Mouse (Mus musculus): ENCODE measurements around the gene Gm13420. TPM values are rescaled to one million over a fixed set of nuclear protein-coding genes. Genes with fewer than 3 reads are reported as not detected.
"Not testable (repeated sequence)": the region's sequence is repeated elsewhere in the genome, so short reads cannot be mapped to it uniquely, and the experiment has no call there.

Gm13420 gene
- polyA plus RNA-seq, 1 experiment from 2014 or later: 0.22 TPM

- no peaks in the 10 kb centered on the region for H3K27me3 ChIP-seq (ENCODE audit: control insufficient read depth, insufficient read depth, low read depth, low read length)
- no peak overlapping the region for H3K4me3 ChIP-seq (ENCODE audit: low read depth, low read length)
- no peaks in the 10 kb centered on the region for H3K9me3 ChIP-seq (replicated peaks; ENCODE audit: control insufficient read depth, low read length)
- H3K4me1 ChIP-seq (ENCODE audit: control insufficient read depth, low read depth, low read length): no peaks in the 10 kb centered on the region
- H3K27ac ChIP-seq (ENCODE audit: low read length): no peak overlapping the region
- H3K36me3 ChIP-seq (ENCODE audit: control insufficient read depth, insufficient read depth): peaks cover 4% of the 10 kb centered on the region; the same call in 1 of the 2 replicates
- WGBS (ENCODE audit: insufficient replicate concordance): 68% methylated on average over 3 of the region's 3 CpGs
- no peak overlapping the region for H3K4me2 ChIP-seq (ENCODE audit: low read depth, low read length)
- no peak for ATAC-seq (ENCODE audit: low read depth)
- no peak overlapping the region for H3K9ac ChIP-seq (ENCODE audit: low read depth, low read length)
These were observed 40.4 kb downstream of the Gm13420 start for GRCm38 (mm10) chr2:29711038-29711437.

GRCm38 (mm10) chr2:29708209-29708608 lies 43.3 kb downstream of the Gm13420 start:
- H3K36me3 ChIP-seq (ENCODE audit: control insufficient read depth, insufficient read depth); H3K27me3 ChIP-seq (ENCODE audit: control insufficient read depth, insufficient read depth, low read depth, low read length); ATAC-seq (ENCODE audit: low read depth): not testable (repeated sequence)

DNA sequence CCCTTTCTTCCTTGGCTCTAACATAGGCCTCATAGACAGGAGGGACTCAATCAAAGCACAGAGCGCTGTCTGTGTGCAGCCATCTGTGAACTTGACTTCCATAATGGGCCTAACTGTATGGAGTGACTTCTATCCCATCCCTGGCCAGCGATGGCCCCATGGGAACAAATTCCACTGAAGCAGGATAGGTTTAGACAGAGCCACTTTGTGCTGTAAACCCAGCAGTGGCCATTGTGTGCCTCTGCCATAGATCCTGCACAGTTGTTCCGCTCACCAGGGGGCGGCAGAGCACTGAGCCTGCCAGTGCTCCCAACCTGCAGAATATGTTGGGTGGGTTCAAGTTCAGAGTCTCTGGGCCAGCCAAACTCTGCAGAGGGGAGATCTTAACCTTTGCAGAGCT lies 43.8 kb downstream of the Gm13420 start:
- no peak for ATAC-seq (ENCODE audit: low read depth)
- no peaks in the 10 kb centered on the region for H3K9me3 ChIP-seq (replicated peaks; ENCODE audit: control insufficient read depth, low read length)
- no peak overlapping the region for H3K4me2 ChIP-seq (ENCODE audit: low read depth, low read length)
- H3K4me3 ChIP-seq (ENCODE audit: low read depth, low read length): no peak overlapping the region
- H3K4me1 ChIP-seq (ENCODE audit: control insufficient read depth, low read depth, low read length): peaks cover 6% of the 10 kb centered on the region; the same call in 1 of the 2 replicates
- peaks cover 7% of the 10 kb centered on the region for H3K36me3 ChIP-seq (ENCODE audit: control insufficient read depth, insufficient read depth)
- no peaks in the 10 kb centered on the region for H3K27me3 ChIP-seq (ENCODE audit: control insufficient read depth, insufficient read depth, low read depth, low read length)
- WGBS (ENCODE audit: insufficient replicate concordance): 81% methylated on average over 4 of the region's 4 CpGs
- H3K9ac ChIP-seq (ENCODE audit: low read depth, low read length): no peak overlapping the region
- H3K27ac ChIP-seq (ENCODE audit: low read length): no peak overlapping the region

More at GRCm38 (mm10) chr2:29708209-29708608, 43.3 kb downstream of the Gm13420 start:
- WGBS (ENCODE audit: insufficient replicate concordance): 66% methylated on average over 4 of the region's 4 CpGs
- not testable (repeated sequence) for H3K27ac ChIP-seq (ENCODE audit: low read length); H3K9me3 ChIP-seq (replicated peaks; ENCODE audit: control insufficient read depth, low read length); H3K4me2 ChIP-seq (ENCODE audit: low read depth, low read length); H3K4me1 ChIP-seq (ENCODE audit: control insufficient read depth, low read depth, low read length); H3K9ac ChIP-seq (ENCODE audit: low read depth, low read length); H3K4me3 ChIP-seq (ENCODE audit: low read depth, low read length)

DNA sequence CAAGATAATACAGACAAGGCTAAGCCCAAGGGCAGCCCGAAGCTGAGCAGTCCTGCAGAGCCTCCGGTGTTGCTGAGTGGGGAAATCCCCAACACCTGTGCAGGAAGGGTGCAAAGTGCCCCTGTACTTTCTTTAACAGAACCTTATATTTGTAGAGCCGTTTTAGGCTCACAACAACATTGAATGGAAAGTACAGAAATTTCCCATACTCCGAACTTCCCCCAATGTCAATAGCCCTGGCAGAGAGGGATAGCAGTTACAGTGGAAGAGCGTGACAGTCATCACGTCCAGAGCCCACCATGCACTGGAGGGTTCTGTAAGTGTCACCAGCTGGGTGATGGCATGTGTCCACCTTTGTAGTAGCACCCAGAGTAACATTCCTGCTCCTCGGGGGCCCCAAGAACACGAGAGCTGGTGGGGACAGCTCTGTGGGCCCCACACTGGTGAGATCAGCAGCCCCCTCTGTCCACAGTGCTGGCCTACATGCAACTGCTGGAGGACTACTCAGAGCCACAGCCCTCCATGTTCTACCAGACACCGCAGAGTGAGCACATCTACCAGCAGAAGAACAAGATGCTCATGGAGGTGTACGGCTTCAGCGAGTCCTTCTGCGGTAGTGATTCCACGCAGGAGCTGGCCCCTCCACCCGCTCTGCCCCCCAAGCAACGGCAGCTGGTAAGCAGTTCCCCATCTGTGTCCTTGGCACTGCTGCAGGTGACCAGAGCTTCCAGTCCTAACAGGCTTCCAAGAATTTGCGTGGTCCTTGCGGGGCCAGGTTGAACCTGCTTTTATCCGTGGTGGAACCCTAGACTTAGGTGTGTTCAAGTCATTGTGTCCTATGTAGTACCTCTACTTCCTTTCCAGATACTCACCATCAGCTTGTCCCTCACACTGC lies 44.5 kb downstream of the Gm13420 start:
- ATAC-seq (ENCODE audit: low read depth): no peak
- peaks cover 14% of the 10 kb centered on the region for H3K36me3 ChIP-seq (ENCODE audit: control insufficient read depth, insufficient read depth)
- WGBS (ENCODE audit: insufficient replicate concordance): 80% methylated on average over 18 of the region's 18 CpGs

GRCm38 (mm10) chr2:29705493-29705892 lies 46.0 kb downstream of the Gm13420 start:
- H3K9ac ChIP-seq (ENCODE audit: low read depth, low read length): no peak overlapping the region
- no peaks in the 10 kb centered on the region for H3K27me3 ChIP-seq (ENCODE audit: control insufficient read depth, insufficient read depth, low read depth, low read length)
- H3K4me1 ChIP-seq (ENCODE audit: control insufficient read depth, low read depth, low read length): peaks cover 6% of the 10 kb centered on the region; the same call in 1 of the 2 replicates
- WGBS (ENCODE audit: insufficient replicate concordance): 68% methylated on average over 3 of the region's 3 CpGs
- no peak overlapping the region for H3K27ac ChIP-seq (ENCODE audit: low read length)
- no peak for ATAC-seq (ENCODE audit: low read depth)
- no peak overlapping the region for H3K4me3 ChIP-seq (ENCODE audit: low read depth, low read length)
- peaks cover 17% of the 10 kb centered on the region for H3K36me3 ChIP-seq (ENCODE audit: control insufficient read depth, insufficient read depth)
- no peak overlapping the region for H3K4me2 ChIP-seq (ENCODE audit: low read depth, low read length)
- no peaks in the 10 kb centered on the region for H3K9me3 ChIP-seq (replicated peaks; ENCODE audit: control insufficient read depth, low read length)

More for the DNA sequence above, 44.5 kb downstream of the Gm13420 start:
- H3K9me3 ChIP-seq (replicated peaks; ENCODE audit: control insufficient read depth, low read length): no peaks in the 10 kb centered on the region
- no peak overlapping the region for H3K4me3 ChIP-seq (ENCODE audit: low read depth, low read length)
- no peak overlapping the region for H3K4me2 ChIP-seq (ENCODE audit: low read depth, low read length)
- no peak overlapping the region for H3K27ac ChIP-seq (ENCODE audit: low read length)
- H3K9ac ChIP-seq (ENCODE audit: low read depth, low read length): no peak overlapping the region
- no peaks in the 10 kb centered on the region for H3K27me3 ChIP-seq (ENCODE audit: control insufficient read depth, insufficient read depth, low read depth, low read length)
- peaks cover 6% of the 10 kb centered on the region; the same call in 1 of the 2 replicates for H3K4me1 ChIP-seq (ENCODE audit: control insufficient read depth, low read depth, low read length)

DNA sequence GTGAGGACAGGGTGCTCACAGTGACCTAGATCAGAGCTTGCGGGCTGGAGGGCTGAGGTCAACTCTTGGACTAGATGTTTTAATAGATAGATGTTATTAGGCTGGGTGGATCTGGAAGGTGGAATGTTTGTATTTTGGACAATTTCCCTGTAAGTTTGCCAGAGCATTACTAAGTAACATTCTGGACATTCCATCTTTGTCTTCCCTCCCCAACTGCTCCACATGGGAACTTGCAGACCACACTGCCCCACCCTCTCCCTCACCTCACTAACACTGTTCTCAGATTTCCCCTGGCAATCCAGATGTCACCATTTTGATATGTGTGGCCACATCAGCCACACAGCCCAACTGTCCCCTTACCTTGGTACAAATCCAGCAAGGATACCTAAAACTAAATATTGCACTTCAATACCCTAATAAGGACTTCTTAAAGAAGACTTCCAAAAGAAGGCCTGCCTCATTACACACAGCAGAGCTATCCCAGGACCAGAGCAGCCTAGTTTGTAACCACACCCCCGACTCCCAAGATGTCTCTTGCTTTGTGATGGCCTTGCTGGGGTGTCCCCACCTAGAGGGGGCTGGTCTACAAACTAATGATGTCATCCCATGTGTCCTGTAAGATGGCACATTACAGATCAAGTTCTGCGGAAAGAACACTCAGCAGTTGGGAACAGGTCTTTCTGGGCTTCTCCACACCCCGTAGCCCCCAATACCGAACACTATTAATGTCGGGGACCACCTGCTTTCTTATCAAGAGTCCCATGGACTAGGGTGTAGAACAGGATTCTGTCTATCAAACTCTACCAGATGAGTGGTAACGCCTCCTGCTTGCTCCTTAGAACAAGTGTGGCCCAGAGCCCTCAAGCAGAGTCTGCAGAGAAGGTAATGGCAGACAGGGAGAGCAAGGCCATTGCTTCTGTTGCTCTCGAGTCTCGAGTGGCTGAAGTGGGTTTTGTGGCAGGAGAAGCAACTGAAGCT lies 48.1 kb downstream of the Gm13420 start:
- H3K4me3 ChIP-seq (ENCODE audit: low read depth, low read length): no peak overlapping the region
- H3K36me3 ChIP-seq (ENCODE audit: control insufficient read depth, insufficient read depth): peaks cover 24% of the 10 kb centered on the region
- H3K4me1 ChIP-seq (ENCODE audit: control insufficient read depth, low read depth, low read length): peaks cover 6% of the 10 kb centered on the region; the same call in 1 of the 2 replicates
- H3K9ac ChIP-seq (ENCODE audit: low read depth, low read length): no peak overlapping the region
- WGBS (ENCODE audit: insufficient replicate concordance): 53% methylated on average over 9 of the region's 9 CpGs
- no peaks in the 10 kb centered on the region for H3K9me3 ChIP-seq (replicated peaks; ENCODE audit: control insufficient read depth, low read length)
- peak; percentile 74 for ATAC-seq (ENCODE audit: low read depth)
- H3K27me3 ChIP-seq (ENCODE audit: control insufficient read depth, insufficient read depth, low read depth, low read length): no peaks in the 10 kb centered on the region
- H3K4me2 ChIP-seq (ENCODE audit: low read depth, low read length): no peak overlapping the region
- H3K27ac ChIP-seq (ENCODE audit: low read length): no peak overlapping the region; the same call in 1 of the 2 replicates

DNA sequence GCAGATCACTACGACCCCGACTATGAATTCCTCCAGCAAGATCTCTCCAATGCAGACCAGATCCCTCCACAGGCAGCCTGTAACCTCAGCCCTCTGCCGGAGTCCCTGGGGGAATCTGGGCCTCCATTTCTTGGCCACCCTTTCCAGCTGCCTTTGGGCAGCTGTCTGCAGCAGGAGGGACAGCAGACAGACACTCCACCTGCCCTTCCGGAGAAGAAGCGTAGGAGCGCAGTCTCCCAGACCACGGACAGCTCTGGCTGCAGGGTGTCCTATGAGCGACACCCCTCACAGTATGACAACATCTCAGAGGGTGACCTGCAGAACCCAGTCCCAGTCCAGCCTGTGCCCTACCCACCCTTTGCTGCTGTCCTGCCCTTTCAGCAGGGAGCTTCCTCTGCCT lies 49.3 kb downstream of the Gm13420 start:
- WGBS (ENCODE audit: insufficient replicate concordance): 82% methylated on average over 8 of the region's 8 CpGs
- Histone ChIP-seq H3K4me1 (ENCODE audit: control insufficient read depth, low read depth, low read length) (peaks cover 6% of the 10 kb centered on the region; the same call in 1 of the 2 replicates), H3K36me3 (ENCODE audit: control insufficient read depth, insufficient read depth) (peaks cover 24% of the 10 kb centered on the region)

GRCm38 (mm10) chr2:29701393-29701792 lies 50.1 kb downstream of the Gm13420 start:
- 74% methylated on average over 6 of the region's 6 CpGs for WGBS (ENCODE audit: insufficient replicate concordance)
- H3K4me2 ChIP-seq (ENCODE audit: low read depth, low read length): no peak overlapping the region
- H3K4me1 ChIP-seq (ENCODE audit: control insufficient read depth, low read depth, low read length): peaks cover 6% of the 10 kb centered on the region; the same call in 1 of the 2 replicates
- peaks cover 24% of the 10 kb centered on the region for H3K36me3 ChIP-seq (ENCODE audit: control insufficient read depth, insufficient read depth)
- H3K27ac ChIP-seq (ENCODE audit: low read length): no peak overlapping the region
- H3K9me3 ChIP-seq (replicated peaks; ENCODE audit: control insufficient read depth, low read length): no peaks in the 10 kb centered on the region
- H3K27me3 ChIP-seq (ENCODE audit: control insufficient read depth, insufficient read depth, low read depth, low read length): no peaks in the 10 kb centered on the region
- no peak overlapping the region for H3K4me3 ChIP-seq (ENCODE audit: low read depth, low read length)
- no peak overlapping the region for H3K9ac ChIP-seq (ENCODE audit: low read depth, low read length)
- no peak for ATAC-seq (ENCODE audit: low read depth)

More for the DNA sequence above, 49.3 kb downstream of the Gm13420 start:
- no peak overlapping the region for H3K27ac ChIP-seq (ENCODE audit: low read length)
- H3K4me2 ChIP-seq (ENCODE audit: low read depth, low read length): no peak overlapping the region
- no peak for ATAC-seq (ENCODE audit: low read depth)
- H3K4me3 ChIP-seq (ENCODE audit: low read depth, low read length): no peak overlapping the region
- H3K9me3 ChIP-seq (replicated peaks; ENCODE audit: control insufficient read depth, low read length): no peaks in the 10 kb centered on the region
- no peak overlapping the region for H3K9ac ChIP-seq (ENCODE audit: low read depth, low read length)
- H3K27me3 ChIP-seq (ENCODE audit: control insufficient read depth, insufficient read depth, low read depth, low read length): no peaks in the 10 kb centered on the region
